Mouse (Mus musculus) retina, adult 2 months (tissue): ENCODE measurements around the gene Sstr5.

Experiments
- DNase-seq: peaks from one replicate; pipeline ENCODE4 v3.0.0-alpha.2; 2012; ENCODE audit warnings: low read depth, low spot score

Gene Sstr5

DNA sequence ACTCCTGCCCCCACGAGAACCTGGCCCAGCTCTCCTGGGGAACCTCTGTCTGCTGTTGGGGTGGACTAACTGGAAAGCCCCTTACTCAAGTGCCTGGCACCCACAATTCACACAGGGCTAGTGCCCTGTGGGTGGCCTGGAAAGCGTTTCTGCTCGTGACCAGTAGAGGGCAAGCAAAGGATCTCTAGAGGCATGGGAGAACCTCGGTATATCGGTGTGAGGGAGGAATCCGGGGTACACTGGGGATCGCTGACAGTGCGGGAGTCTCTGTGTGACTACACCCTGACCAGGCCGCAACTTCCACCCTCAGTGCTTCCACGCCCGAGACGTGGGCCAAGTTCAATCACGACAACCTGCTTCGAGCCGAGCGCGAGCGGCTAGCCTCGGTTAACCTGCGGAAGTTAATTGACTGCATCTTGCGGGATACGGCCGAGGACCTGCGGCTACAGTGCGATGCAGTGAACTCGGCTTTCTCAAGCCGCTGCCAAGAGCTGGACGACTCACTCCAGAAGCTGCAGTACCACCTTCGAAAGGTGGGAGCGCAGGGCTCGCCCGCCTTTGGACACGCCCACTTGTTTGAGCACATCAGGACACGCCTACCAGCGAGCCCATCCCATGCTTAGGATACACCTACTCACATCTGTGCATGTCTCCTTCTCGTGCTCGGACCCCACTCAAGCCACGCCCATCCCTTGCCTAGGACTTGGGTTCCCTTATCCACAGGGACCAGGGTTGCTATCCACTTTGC, 22.6 kb downstream of the Sstr5 start:
- DNase-seq, result no peak

DNA sequence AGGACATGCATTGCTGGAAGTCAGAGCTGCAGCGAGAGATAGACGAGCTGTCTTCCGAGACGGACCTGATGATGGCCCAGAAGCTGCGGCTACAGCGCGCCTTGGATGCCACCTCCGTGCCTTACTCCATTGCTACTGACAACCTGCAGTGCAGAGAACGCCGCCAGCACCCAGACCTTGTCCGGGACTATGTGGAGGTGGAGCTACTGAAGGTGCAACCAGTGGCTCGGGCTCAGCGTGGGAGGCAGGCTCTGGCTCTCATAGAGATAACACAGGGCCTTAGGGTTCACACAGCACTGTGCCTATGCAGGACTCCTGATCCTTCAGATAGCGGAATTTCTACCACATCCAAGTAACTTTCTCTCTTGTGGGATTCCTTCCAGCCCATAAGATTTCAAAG, 25.0 kb downstream of the Sstr5 start:
- no peak for DNase-seq

DNA sequence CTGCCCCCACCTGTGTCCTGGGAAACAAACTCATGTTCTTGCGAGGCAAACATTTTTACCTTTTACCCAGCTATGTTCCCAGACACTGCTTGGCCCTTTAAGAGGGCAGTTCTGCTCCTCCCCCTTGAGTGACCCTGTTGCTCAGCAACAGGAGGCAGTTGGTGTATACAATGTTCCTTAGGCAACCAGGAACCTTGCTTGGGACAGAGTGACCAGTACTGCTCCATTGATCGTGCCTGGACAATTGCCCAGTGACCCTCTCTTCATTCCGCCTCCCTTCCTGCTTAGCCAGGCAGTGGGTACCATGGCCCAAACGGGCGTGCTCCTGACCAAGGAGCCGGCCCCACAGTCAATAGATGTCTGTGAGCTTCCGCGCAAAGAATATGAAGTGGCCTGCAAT, 25.7 kb downstream of the Sstr5 start:
- no peak for DNase-seq

DNA sequence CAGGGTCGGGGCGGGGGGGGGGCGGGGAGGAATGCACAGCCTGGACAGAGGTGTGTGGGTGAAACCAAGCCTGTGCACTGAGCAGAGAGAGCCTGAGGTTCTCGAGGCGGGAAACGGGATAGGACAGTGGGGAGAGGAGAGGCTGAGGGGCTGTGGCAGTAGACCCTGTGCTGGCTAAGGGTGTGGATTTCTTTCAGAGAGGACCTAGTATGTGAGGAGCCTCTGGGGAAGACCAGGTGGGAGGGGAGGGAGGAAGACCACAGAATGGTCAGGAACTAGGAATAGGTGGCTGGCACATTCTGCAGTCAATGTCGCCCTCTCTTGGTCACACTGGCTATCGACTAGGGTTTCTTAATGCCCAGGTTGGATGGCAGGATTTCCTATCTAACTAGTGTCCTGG, 27.3 kb downstream of the Sstr5 start:
- peak; percentile 61 for DNase-seq

DNA sequence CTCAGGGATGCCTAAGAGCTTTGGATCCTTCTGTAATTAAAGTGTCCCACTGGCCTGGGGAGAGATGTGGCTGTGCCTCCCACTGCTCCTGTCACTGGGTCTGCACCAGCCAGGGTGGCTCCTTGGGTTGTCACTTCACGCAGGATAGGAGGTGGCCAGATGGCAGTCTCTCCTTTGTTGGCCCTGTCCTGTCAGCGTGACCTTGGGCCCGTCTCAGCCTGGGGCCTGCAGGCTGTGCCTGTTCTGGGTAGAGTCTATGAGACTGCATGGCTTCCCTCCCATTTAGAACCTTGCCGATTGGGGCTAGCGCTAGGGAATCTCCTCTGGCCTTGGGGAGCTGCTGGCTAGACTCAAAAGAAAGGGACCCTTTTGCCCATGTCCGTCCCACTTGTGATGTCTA, 28.8 kb downstream of the Sstr5 start:
- DNase-seq, result no peak

DNA sequence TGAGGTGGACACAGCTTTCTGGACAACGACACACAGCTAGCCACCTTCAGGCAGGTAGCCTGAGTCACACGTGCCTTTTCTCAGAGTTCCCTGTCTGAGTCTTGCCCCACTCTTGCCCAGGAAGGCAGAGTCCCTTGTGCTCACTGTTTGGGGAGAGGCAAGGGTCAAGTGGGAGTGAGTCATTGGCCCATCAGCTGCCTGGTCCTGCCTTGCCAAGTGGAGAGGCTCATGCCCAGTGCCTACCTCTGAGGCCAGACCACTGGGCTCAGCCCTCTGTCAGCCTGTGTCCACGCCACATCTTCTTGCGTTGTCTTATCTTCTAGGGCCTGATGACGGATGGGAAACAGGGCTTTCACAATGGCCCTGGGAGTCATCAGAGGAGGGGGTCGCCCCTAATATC, 29.3 kb downstream of the Sstr5 start:
- DNase-seq, result no peak

DNA sequence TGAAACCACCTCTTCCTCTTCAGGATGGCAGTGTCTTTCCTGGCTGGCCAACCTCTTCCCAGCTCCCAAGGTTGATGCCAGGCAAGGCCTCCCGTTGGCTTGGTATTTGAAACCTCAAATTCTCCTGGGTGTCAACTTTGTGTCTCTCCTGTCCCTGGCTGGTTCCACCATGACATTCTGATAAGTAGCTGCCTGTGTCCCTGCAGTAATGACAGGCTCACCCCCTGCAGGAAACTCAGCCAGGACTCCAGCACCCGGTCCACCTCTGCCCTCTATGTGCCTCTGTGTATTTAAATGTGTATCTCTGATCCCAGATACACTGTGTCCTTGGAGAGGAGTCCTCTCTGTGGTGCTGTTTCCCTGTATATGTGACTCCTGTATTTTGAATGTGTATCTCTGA, 30.8 kb downstream of the Sstr5 start:
- no peak for DNase-seq

DNA sequence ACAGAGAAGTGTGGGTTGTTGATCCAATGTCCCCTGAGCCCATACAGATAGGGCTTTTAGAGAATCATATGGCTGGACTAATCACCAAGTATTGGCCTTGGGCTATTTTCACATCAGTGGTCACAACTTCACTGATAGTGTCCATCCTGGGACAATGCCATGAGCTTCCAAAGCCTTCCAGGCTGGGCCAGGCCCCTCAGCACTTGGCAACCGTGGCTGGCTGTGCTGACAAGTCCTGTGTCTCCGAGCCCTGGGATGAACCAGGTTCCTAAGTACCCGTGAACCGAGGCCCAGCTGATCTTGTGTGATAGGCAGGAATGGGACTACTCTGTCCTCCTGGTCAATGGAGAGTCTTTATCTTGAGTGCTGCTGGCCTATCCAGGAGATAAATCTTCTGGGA, 33.0 kb downstream of the Sstr5 start:
- no peak for DNase-seq

DNA sequence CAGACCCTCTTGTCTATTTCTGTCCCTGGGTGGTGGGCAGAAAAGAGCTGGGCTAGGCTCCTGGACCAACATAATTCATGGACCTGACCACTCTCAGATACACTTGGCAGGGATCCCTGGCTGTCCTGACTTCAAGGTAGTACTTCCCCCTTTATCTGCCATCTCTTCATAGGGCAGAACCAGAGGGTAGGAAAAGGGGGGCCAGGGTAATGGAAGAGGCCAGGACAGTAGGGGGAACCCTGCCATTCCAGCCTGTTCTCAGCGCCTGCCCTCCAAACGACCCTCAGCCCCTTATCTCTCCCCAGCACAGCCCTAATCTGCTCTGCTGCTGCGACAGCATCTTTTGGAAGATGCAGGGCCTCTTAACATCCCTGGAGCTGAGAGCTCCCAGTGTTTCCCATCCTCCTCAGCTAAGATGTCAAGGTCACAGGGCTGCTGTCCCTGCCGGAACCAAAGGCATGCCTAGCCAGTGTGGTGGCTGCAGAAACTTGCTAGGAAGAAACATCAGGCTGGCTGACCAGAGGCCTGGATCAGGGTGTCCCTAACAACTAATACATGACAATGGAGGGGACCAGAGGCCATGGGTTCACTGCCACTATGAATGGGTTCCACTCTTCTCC, 33.7 kb downstream of the Sstr5 start:
- DNase-seq, result no peak

DNA sequence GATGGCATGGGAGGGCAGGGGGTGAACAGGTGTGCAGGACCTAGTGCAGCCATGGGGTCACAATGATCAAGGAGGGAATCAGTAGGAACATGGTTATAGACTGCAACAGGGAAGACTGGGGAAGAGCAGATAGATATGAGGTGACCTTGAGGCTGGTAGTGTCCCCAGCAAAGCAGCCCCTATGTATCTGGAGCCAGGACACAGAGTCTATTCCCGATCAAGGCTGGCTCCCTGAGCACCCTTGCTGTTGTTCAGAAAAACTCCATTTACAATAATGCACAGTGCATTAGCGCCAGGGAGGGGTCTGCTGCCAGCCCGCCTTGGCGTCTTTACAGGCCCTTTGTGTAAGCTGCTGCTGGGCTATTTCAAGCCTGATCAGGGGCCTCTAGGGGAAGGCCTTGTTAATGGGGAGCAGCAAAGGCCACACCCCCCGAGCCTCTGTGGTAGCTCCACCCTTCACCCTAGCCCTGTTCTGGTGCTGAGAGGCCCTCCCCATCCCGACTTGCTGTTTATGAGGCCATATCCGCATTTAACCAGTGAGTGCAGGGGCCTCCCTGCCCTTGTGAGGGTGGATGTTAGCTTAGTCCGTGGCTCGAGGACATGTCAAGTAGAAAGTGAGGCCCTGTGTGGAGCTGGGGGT, 34.7 kb downstream of the Sstr5 start:
- DNase-seq, result no peak

DNA sequence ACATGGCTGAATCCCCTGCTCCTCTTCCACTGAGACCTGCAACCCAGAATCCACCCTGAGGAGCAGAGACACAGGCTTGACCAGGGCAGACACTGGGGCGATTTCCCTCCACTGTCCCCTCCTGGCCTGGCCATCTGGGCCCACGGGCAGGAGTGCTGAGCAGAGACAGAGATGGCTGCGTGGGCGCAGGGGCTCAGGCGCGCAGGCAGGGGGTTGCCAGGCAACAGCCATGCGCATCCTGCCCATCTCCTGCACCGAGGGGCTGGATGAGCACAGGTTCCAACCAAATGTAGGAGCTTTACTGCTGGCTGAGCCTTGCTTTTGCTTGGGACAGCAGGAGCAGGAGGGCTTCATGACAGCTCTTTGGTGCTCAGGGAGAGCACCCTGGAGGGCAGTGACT, 40.5 kb downstream of the Sstr5 start:
- no peak for DNase-seq

DNA sequence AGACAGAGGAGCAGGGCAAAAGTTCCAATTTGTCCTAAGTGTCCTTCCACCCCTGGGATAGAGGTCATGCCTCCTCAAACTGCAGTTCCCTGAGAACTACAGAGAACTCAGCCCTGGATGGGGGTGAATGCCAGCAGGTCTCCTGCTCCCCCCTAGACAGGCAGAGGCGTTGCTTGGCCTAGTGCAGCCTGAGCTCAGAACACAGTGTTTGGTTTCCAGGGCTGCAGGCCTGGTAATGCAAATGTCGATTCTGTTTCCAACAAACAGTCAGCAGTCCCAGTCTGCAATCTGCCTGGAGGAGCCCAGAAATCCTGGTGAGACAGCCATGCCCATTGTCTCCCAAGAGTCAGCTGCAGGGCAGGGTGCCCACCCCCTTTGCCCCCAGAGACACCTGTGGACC, 42.8 kb downstream of the Sstr5 start, which contains the start of gene Tekt4:
Gene Tekt4 (plus strand): TSS at position 344 of the 400 bp plus-strand sequence.
- no peak for DNase-seq

DNA sequence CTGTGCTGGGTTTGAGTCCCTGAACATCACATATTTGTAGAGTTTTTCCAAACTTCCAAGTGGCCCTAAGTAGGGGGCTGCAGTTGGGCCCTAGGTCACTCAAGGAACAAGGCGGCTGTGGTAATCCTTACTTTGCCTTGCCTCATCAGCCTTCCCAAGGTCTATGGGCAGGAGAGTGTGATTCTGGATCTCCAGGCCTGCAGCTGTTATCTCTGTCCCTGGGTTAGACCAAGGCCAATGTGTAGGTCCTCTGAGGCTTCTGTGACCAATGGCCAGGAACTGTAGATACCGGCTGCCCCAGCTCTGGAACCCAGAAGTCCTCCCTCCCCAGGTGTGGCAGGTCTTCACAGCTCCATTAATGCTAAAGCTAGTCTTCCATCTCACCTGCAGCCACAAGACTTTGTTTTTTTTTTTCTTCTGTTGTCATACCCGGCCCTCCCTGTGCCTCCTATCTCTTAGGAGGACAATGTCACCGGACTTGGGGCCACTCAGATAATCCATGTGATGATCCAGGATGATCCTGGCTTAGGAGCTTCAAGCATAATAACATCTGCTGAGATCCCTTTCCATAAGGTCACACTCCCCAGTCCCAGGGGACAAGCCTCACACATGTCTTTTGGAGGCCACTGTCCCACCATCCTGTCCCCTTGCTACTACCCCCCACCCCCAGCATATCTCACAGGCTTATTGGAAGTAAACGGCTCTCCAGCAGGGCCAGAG, 44.7 kb downstream of the Sstr5 start:
- DNase-seq, result peak; percentile 86

DNA sequence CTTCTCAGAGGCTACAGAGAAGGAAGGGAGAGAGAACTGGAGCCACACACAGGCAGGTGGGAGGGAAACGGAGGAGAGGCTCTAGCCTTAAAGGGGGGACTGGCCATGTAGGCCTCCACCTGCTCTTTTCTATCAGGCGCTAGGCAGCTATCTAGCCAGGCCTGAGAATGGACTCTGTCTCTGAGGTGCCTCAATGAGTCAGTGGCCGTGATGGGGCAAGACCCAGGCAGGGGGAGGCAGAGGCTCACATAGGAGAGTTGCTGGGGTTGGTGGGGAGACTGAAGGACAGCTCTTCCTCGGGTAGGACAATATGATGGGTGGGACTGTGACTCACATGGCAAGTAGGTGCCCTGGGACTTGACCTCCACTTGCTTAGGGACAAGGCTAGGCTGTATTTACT, 46.8 kb downstream of the Sstr5 start:
- no peak for DNase-seq

DNA sequence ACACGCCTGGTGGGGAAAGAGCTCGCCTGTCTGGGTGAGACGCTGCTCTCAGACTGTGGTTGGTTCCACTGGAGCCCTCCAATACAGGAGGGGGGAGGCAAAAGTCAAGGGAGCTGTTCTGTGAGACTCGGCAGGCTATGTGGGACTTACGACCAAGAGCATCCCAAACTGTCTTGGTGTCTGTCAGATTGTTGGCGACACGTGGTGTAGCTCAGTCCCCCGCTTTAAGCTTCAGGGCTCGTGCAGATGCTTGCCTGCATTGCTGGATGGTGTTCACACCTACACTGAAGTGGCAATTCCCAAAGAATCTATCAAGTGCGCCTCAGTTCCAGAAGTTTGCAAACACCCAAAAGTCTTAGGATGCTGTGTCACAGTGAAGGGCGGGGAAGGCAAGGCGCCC, 49.2 kb downstream of the Sstr5 start:
- DNase-seq, result no peak

DNA sequence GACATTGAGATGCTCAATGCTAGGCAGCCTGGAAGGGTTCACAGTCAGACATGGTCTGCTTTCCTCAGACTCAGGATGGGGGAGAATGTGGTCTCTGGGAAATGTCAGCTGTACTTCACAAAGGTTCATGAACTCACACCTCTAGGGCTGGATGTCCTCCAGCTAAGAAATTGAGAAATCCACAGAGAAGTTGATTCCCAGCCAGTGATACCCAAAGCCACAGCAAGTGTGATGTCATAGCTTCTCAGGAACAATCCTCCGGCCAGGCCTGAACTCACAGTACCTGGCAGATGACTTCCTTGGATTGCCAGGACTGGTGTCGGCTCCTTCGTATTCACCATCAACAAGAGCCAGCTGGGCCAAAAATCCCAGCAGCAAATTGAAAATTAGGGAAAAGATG, 51.2 kb downstream of the Sstr5 start:
- no peak for DNase-seq

DNA sequence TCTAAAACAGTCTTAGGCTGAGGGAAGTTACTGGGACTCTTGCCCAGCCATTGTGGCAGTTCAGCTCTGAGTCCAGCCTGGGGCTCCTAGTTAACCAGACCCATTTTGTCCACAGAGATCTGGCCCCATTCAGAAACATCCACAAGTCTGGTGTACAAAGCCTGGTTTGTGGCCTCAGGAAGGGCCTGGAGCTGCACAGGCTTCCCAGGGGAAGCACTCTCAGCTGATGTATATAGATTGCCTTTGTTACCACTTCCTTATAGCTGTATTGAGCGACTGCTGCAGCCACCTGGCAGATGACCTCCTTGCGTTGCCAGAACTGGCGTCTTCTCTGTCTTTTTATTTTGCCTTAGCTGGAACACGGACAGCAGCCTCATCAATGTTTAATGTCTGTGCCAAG, 52.0 kb downstream of the Sstr5 start:
- no peak for DNase-seq

DNA sequence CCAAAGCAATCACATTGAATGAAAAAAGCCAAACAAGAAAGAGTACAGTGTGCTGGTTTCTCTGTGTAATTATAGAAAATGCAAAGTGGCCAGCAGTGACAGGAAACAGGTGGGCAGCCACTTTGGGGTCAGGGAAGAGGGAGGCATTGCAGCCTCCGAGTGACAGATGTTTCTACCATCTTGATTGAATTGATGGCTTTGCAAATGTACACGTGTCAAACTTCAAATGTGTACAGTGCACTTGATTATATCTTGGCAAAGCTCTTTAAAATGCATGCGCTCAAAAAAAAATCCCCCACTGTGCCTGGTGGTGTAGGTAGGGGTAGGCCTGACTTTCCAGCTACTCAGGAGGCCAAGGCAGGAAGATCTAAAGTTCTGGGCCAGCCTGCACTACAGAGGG, 54.2 kb downstream of the Sstr5 start:
- DNase-seq, result no peak

DNA sequence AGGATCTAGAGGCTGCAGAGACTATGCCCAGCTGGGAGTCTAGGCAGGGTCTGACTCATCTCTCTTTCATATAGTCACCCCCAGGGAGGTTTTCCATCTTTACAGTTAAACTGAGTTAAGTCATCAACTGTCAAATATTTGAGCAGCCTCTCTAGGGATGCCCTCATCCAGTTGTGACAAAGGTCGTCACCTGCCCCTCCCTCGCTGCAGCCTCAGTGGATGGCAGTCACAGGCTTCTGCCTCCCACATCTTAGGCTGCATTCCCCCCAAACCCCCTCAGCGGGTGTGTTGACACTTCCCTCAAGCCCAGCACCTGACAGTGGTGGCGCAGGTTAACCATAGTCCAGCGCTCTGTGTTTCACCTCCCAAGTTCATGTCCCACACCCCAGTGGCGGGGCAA, 55.7 kb downstream of the Sstr5 start:
- DNase-seq, result no peak
